Comparison of ENCODE assay signal across 31 mouse cellular contexts in the genomic region with DNA sequence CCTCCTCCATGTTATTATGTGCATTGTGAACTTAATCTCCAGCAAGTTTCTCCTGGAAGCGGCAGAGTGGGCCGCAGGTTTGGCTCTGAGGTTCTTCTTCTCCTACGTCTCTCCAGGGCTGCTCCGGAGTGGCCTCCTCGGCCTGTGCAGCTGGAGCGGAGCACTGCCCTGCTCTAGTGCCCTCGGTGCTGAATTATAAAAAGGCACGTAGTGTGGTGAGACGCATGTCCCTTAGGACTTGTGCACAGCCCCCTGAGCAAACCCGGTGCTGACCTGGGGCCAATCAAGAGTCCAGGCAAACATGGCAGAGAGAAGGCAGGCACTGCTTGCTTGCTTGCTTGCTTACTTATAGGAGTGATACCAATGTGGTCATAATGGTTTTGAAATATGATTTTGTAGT.
"Had no signal": no experiment of that assay in that cellular context is flagged by ENCODE, and none has a peak within 500 bp of the region (broad histone marks: within the 10 kb centered on the region; RNA-seq: fewer than 3 reads in every experiment).

No protein-coding gene starts in this region.

- H3K9ac ChIP-seq: limb, embryonic 12.5 days; limb, embryonic 13.5 days; limb, embryonic 15.5 days; liver, embryonic 12.5 days; liver, embryonic 13.5 days; liver, embryonic 14.5 days; liver, embryonic 15.5 days; liver, postnatal 0 days; lung, embryonic 14.5 days; lung, embryonic 15.5 days; midbrain, embryonic 12.5 days; midbrain, embryonic 13.5 days; midbrain, embryonic 15.5 days; neural tube, embryonic 12.5 days; neural tube, embryonic 13.5 days had no signal

- H3K36me3 ChIP-seq: midbrain, embryonic 15.5 days had no signal

- H3K4me3 ChIP-seq: limb, embryonic 10.5 days; limb, embryonic 12.5 days; limb, embryonic 13.5 days; limb, embryonic 15.5 days; liver, embryonic 12.5 days; liver, embryonic 13.5 days; liver, embryonic 15.5 days; lung, embryonic 15.5 days; megakaryocyte, embryonic 14.5 days; midbrain, embryonic 10.5 days; midbrain, embryonic 12.5 days; midbrain, embryonic 13.5 days; midbrain, embryonic 15.5 days; myocyte; neural tube, embryonic 12.5 days; neural tube, embryonic 13.5 days had no signal

- H3K4me1 ChIP-seq: limb, embryonic 10.5 days; limb, embryonic 12.5 days; limb, embryonic 15.5 days; liver, embryonic 12.5 days; liver, embryonic 15.5 days; megakaryocyte, embryonic 14.5 days; midbrain, embryonic 13.5 days; midbrain, embryonic 15.5 days; neural tube, embryonic 12.5 days; neural tube, embryonic 13.5 days had no signal

- H3K27me3 ChIP-seq: limb, embryonic 12.5 days; limb, embryonic 13.5 days; limb, embryonic 15.5 days; liver, embryonic 12.5 days; liver, embryonic 13.5 days; liver, embryonic 15.5 days; lung, embryonic 15.5 days; megakaryocyte, embryonic 14.5 days; midbrain, embryonic 12.5 days; midbrain, embryonic 13.5 days; midbrain, embryonic 15.5 days; neural tube, embryonic 12.5 days; neural tube, embryonic 13.5 days had no signal

- H3K4me2 ChIP-seq: limb, embryonic 12.5 days; limb, embryonic 13.5 days; limb, embryonic 15.5 days; liver, embryonic 11.5 days; liver, embryonic 12.5 days; liver, embryonic 13.5 days; liver, embryonic 15.5 days; lung, embryonic 14.5 days; lung, embryonic 15.5 days; midbrain, embryonic 12.5 days; midbrain, embryonic 13.5 days; midbrain, embryonic 15.5 days; neural tube, embryonic 12.5 days; neural tube, embryonic 13.5 days had no signal

- DNase-seq: left cerebral cortex, postnatal 4 days; liver; liver, embryonic 13.5 days; liver, postnatal 0 days; lung, adult 18-20 months; lung, adult 2 months; lung, embryonic 14.5 days; lung, postnatal 10 days; lung, postnatal 14 days; lung, postnatal 36 days; lung, postnatal 4 days; midbrain, embryonic 14.5 days had no signal

- ATAC-seq: liver, embryonic 12.5 days; liver, postnatal 0 days; lung, postnatal 0 days; midbrain, embryonic 13.5 days; midbrain, embryonic 15.5 days had no signal

- H3K27ac ChIP-seq: limb, embryonic 10.5 days; limb, embryonic 12.5 days; limb, embryonic 13.5 days; limb, embryonic 15.5 days; liver, embryonic 12.5 days; liver, embryonic 13.5 days; liver, embryonic 14.5 days; liver, embryonic 15.5 days; lung, embryonic 15.5 days; macrophage; midbrain, embryonic 10.5 days; midbrain, embryonic 12.5 days; midbrain, embryonic 13.5 days; midbrain, embryonic 15.5 days; neural tube, embryonic 12.5 days; neural tube, embryonic 13.5 days had no signal

- H3K9me3 ChIP-seq: limb, embryonic 10.5 days; limb, embryonic 12.5 days; limb, embryonic 13.5 days; limb, embryonic 15.5 days; liver, embryonic 12.5 days; liver, embryonic 13.5 days; liver, embryonic 15.5 days; lung, embryonic 15.5 days; midbrain, embryonic 10.5 days; midbrain, embryonic 12.5 days; midbrain, embryonic 13.5 days; midbrain, embryonic 15.5 days; neural tube, embryonic 12.5 days; neural tube, embryonic 13.5 days had no signal
